Comparison of ENCODE assay signal across 23 mouse cellular contexts in the genomic region with DNA sequence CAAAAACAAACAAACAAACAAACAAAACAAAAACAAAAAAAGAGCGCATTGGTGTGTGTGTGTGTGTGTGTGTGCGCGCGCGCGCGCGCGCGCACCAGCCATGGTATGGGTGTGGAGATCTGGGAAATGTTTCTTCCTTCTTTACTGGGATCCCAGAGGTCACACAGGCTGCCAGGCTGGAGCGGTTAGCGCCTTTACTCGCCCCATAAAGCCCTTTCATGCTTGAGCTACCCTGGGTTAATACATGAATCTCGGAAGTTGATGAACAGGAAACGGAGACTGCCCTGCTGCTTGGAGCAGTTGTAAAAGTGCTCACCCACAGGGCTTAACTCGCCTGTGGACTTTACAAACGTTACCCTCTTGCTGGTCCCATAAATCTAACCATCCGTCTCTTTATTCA. TPM values are rescaled to one million over a fixed set of nuclear protein-coding genes. Genes with fewer than 3 reads are reported as not detected.
DNase-seq lines count a peak whose midpoint lies in the region; ATAC-seq and TF ChIP-seq lines count a peak whose summit lies in the region.
"Had no signal": no experiment of that assay in that cellular context is flagged by ENCODE, and none has a peak within 500 bp of the region (broad histone marks: within the 10 kb centered on the region; RNA-seq: fewer than 3 reads in every experiment).

No protein-coding gene starts in this region.

- no peak overlapping the region for H3K9ac ChIP-seq in kidney, embryonic 14.5 days (ENCODE audit: low read depth, low read length)
- H3K9ac ChIP-seq: embryonic facial prominence, embryonic 12.5 days; forebrain, embryonic 13.5 days; liver, embryonic 12.5 days; lung, embryonic 15.5 days; midbrain, embryonic 12.5 days; neural tube, embryonic 12.5 days had no signal

- H3K36me3 ChIP-seq in kidney, embryonic 14.5 days (ENCODE audit: control insufficient read depth, insufficient read depth, low read length), result no peaks in the 10 kb centered on the region
- no peaks in the 10 kb centered on the region for H3K36me3 ChIP-seq in limb, embryonic 10.5 days
- H3K36me3 ChIP-seq: embryonic facial prominence, embryonic 12.5 days; hindbrain, embryonic 10.5 days; liver, embryonic 12.5 days; lung, embryonic 15.5 days; midbrain, embryonic 12.5 days; neural tube, embryonic 12.5 days had no signal

- no peak for TF ChIP-seq CTCF in lung, adult 2 months (IDR thresholded peaks at IDR 0.05; ENCODE audit: insufficient read depth, low read length)

- H3K4me1 ChIP-seq in kidney, embryonic 14.5 days (ENCODE audit: control insufficient read depth, insufficient read depth, low read length), result peaks cover 12% of the 10 kb centered on the region
- peaks cover 31% of the 10 kb centered on the region for H3K4me1 ChIP-seq in limb, embryonic 10.5 days
- no peaks in the 10 kb centered on the region for H3K4me1 ChIP-seq in lung, adult 2 months (ENCODE audit: control insufficient read depth, insufficient read depth, low read length)

- peak overlapping the region; percentile 17; the same call in 1 of the 2 replicates for H3K27ac ChIP-seq in kidney, embryonic 14.5 days (ENCODE audit: low read depth, low read length)
- H3K27ac ChIP-seq in limb, embryonic 10.5 days, result no peak overlapping the region
- H3K27ac ChIP-seq: embryonic facial prominence, embryonic 12.5 days; forebrain, embryonic 13.5 days; hindbrain, embryonic 10.5 days; hindbrain, postnatal 0 days; liver, embryonic 12.5 days; lung, embryonic 15.5 days; midbrain, embryonic 12.5 days; neural tube, embryonic 12.5 days had no signal

- TF ChIP-seq POLR2A in lung, adult 2 months (IDR thresholded peaks at IDR 0.05; ENCODE audit: borderline replicate concordance, extremely low read depth, low read depth, low read length), result no peak

- H3K4me3 ChIP-seq in kidney, embryonic 14.5 days (ENCODE audit: low read length), result no peak overlapping the region
- H3K4me3 ChIP-seq in limb, embryonic 10.5 days, result no peak overlapping the region
- H3K4me3 ChIP-seq in lung, adult 2 months (replicated peaks; ENCODE audit: extremely low read depth, low read depth, low read length), result no peak overlapping the region
- H3K4me3 ChIP-seq: embryonic facial prominence, embryonic 12.5 days; erythroblast, embryonic 14.5 days; forebrain, embryonic 13.5 days; hindbrain, embryonic 10.5 days; liver, embryonic 12.5 days; lung, embryonic 15.5 days; midbrain, embryonic 12.5 days; neural tube, embryonic 12.5 days had no signal

- no peak overlapping the region for H3K4me2 ChIP-seq in kidney, embryonic 14.5 days (replicated peaks; ENCODE audit: low read depth, low read length)
- H3K4me2 ChIP-seq: embryonic facial prominence, embryonic 12.5 days; forebrain, embryonic 13.5 days; liver, embryonic 12.5 days; lung, embryonic 15.5 days; midbrain, embryonic 12.5 days; neural tube, embryonic 12.5 days had no signal

- WGBS in kidney, embryonic 14.5 days, result 26% methylated on average over 18 of the region's 18 CpGs
- 61% methylated on average over 18 of the region's 18 CpGs for WGBS in limb, embryonic 10.5 days
- WGBS in lung, adult 2 months, result 84% methylated on average over 18 of the region's 18 CpGs

- ATAC-seq in kidney, embryonic 14.5 days (ENCODE audit: low FRiP score, low TSS enrichment), result peak; percentile 84
- ATAC-seq: forebrain, embryonic 13.5 days; hindbrain, postnatal 0 days; liver, embryonic 12.5 days; Patski had no signal

- no peak for DNase-seq in kidney, adult 18-20 months
- peak; percentile 34 for DNase-seq in ZHBTc4 (ENCODE audit: low read depth, low spot score)
- DNase-seq in limb, embryonic 10.5 days (ENCODE audit: low spot score), result peak; percentile 40
- DNase-seq in retina, embryonic 14.5 days (ENCODE audit: low spot score), result peak; percentile 42
- no peak for DNase-seq in cerebellum, adult 9-11 months
- no peak for DNase-seq in lung, adult 2 months
- DNase-seq: adrenal gland, postnatal 14 days; cerebellum, postnatal 14 days; gastrocnemius, postnatal 36 days; lung, postnatal 4 days; spleen, adult 18-20 months; thymus, postnatal 25 days had no signal

- no peaks in the 10 kb centered on the region for H3K27me3 ChIP-seq in kidney, embryonic 14.5 days (ENCODE audit: control insufficient read depth, insufficient read depth, low read length)
- no peaks in the 10 kb centered on the region for H3K27me3 ChIP-seq in limb, embryonic 10.5 days (ENCODE audit: low read depth, poor library complexity, severe bottlenecking)
- H3K27me3 ChIP-seq: embryonic facial prominence, embryonic 12.5 days; liver, embryonic 12.5 days; midbrain, embryonic 12.5 days; neural tube, embryonic 12.5 days had no signal

- H3K9me3 ChIP-seq in kidney, embryonic 14.5 days (ENCODE audit: control insufficient read depth, low read length), result no peaks in the 10 kb centered on the region
- no peaks in the 10 kb centered on the region for H3K9me3 ChIP-seq in limb, embryonic 10.5 days (replicated peaks)
- H3K9me3 ChIP-seq: embryonic facial prominence, embryonic 12.5 days; forebrain, embryonic 13.5 days; hindbrain, embryonic 10.5 days; liver, embryonic 12.5 days; lung, embryonic 15.5 days; midbrain, embryonic 12.5 days; neural tube, embryonic 12.5 days had no signal

RNA-seq across cellular contexts. Expression of gene Hesx1, which starts 2.6 kb away (rescaled TPM):
- polyA plus RNA-seq in kidney, embryonic 14.5 days (2014; fragmentation: Nextera tagmentation; extraction: Ambion mirVana), result 0.99 and 1.4 TPM in 2 replicates
- 0.50 and 0.59 TPM in 2 replicates for polyA plus RNA-seq in limb, embryonic 10.5 days (2016; fragmentation: Nextera tagmentation; extraction: Ambion mirVana)
- not detected in 2 replicates for polyA plus RNA-seq in lung, adult 2 months (2012; rRNA removed)
- polyA plus RNA-seq: forebrain, embryonic 13.5 days; lung, embryonic 15.5 days; midbrain, embryonic 12.5 days; Patski had no signal

RNA-seq across cellular contexts. Expression of gene Appl1, which starts 20.6 kb away (rescaled TPM):
- 48.8 and 55.6 TPM in 2 replicates for polyA plus RNA-seq in kidney, embryonic 14.5 days (2014; fragmentation: Nextera tagmentation; extraction: Ambion mirVana)
- 27.0 and 33.1 TPM in 2 replicates for polyA plus RNA-seq in limb, embryonic 10.5 days (2016; fragmentation: Nextera tagmentation; extraction: Ambion mirVana)
- polyA plus RNA-seq in lung, adult 2 months (2012; rRNA removed), result 3.2 and 6.1 TPM in 2 replicates

RNA-seq across cellular contexts. Expression of gene Il17rd, which starts 47.1 kb away (rescaled TPM):
- 6.8 and 9.2 TPM in 2 replicates for polyA plus RNA-seq in kidney, embryonic 14.5 days (2014; fragmentation: Nextera tagmentation; extraction: Ambion mirVana)
- polyA plus RNA-seq in limb, embryonic 10.5 days (2016; fragmentation: Nextera tagmentation; extraction: Ambion mirVana), result 17.4 and 18.2 TPM in 2 replicates
- 9.4 and 11.3 TPM in 2 replicates for polyA plus RNA-seq in lung, adult 2 months (2012; rRNA removed)

Comparison
In these comparisons a context has a peak if more than half of its experiments do, and no peak if none do; other contexts are left out.
1. DNase-seq: peak in ZHBTc4 (single experiment), limb, embryonic 10.5 days (single experiment) and retina, embryonic 14.5 days (single experiment); none in kidney, adult 18-20 months (single experiment), cerebellum, adult 9-11 months (single experiment) and lung, adult 2 months (single experiment).